Mouse (Mus musculus) liver, adult 2 months (tissue): ENCODE results near the gene Vgf. TPM values are rescaled to one million over a fixed set of nuclear protein-coding genes. Genes with fewer than 3 reads are reported as not detected.

Source experiments
- DNase-seq: peaks from one replicate; pipeline ENCODE4 v3.0.0-alpha.2; 2011; ENCODE audit warnings: low read depth, low spot score; ENCODE audit errors: extremely low read depth
- H3K27ac ChIP-seq: fragments of 200-500 bp; replicated peaks from 2 replicates; pipeline ENCODE4 v1.5.1; 2012; ENCODE audit warnings: low read depth, mild to moderate bottlenecking, control low read depth, inconsistent platforms, low read length; ENCODE audit not compliant: insufficient read depth
- H3K27me3 ChIP-seq: fragments of 200-500 bp; 2 replicates; pipeline ENCODE4 v1.6.1; 2012; ENCODE audit warnings: mild to moderate bottlenecking, moderate library complexity, low read length, inconsistent platforms; ENCODE audit not compliant: control insufficient read depth, insufficient read depth
- H3K36me3 ChIP-seq: fragments of 200-500 bp; 2 replicates; pipeline ENCODE4 v1.6.1; 2012; ENCODE audit warnings: low read length, inconsistent platforms; ENCODE audit not compliant: control insufficient read depth, insufficient read depth
- H3K4me1 ChIP-seq: fragments of 200-500 bp; 2 replicates; pipeline ENCODE4 v1.6.1; 2011; ENCODE audit warnings: low read length; ENCODE audit not compliant: control insufficient read depth, insufficient read depth
- H3K4me3 ChIP-seq: fragments of 200-500 bp; 2 replicates; pipeline ENCODE4 v1.5.1; 2011; ENCODE audit warnings: low read depth, mild to moderate bottlenecking, control low read depth, low read length, moderate library complexity; ENCODE audit not compliant: insufficient read depth
- H3K79me2 ChIP-seq: fragments of 200-500 bp; 2 replicates; pipeline ENCODE4 v1.6.1; 2012; ENCODE audit warnings: inconsistent platforms, mild to moderate bottlenecking, low read length, moderate library complexity; ENCODE audit not compliant: control insufficient read depth, insufficient read depth
- H3K9ac ChIP-seq: fragments of 200-500 bp; 2 replicates; pipeline ENCODE4 v1.6.1; 2012; ENCODE audit warnings: low read depth, mild to moderate bottlenecking, control low read depth, inconsistent platforms, low read length
- CTCF ChIP-seq: fragments of 200-500 bp; IDR thresholded peaks from 2 replicates; pipeline ENCODE4 v1.5.1; 2011; ENCODE audit warnings: low read depth, low read length, control low read depth
- POLR2A ChIP-seq: fragments of 200-500 bp; IDR thresholded peaks from 2 replicates; pipeline ENCODE4 v1.6.1; 2011; ENCODE audit warnings: low read length, control low read depth; ENCODE audit not compliant: insufficient read depth; ENCODE audit errors: extremely low read depth
- WGBS: fragments of 180-500 bp; shearing (Covaris S2); methylation state at CpG from one replicate; pipeline ENCODE4 v1.1.7; 2018; 5-methylcytosine and 5-hydroxymethylcytosine counted together
- polyA plus RNA-seq: library from polyadenylated mRNA; depleted of rRNA; stranded (reverse); fragments of >200 nt; gene quantifications from 2 replicates; pipeline ENCODE4 v1.2.3, GENCODE M21; 2012
- total RNA-seq: library from RNA; depleted of rRNA; stranded (reverse); fragments of >200 nt; gene quantifications from 2 replicates; pipeline ENCODE4 v1.2.3, GENCODE M21; 2014

Vgf gene
- total and polyA plus RNA-seq, 2 experiments: not detected

DNA sequence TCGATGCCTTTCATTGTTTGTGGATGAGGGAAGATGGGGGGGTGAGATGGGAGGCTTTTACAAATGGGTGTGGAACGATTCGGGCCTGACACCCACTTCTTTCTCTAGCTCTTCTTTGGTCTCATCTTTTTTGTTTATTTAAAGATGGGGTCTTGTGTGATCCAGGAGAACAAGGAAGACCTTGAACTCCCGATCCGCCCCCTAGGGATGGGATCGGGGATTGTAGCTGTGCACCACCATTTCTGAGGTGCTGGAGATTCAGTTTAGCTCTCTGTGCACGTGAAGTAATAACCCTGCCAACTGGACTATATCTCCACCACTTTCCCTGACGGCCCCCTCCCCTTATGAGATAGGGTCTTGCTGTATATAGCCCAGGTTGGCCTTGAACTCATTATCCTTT is 39.7 kb downstream of the Vgf start:
- Histone ChIP-seq H3K27ac (no peak overlapping the region), H3K9ac (no peak overlapping the region), H3K4me3 (no peak overlapping the region), H3K4me1 (no peaks in the 10 kb centered on the region), H3K36me3 (no peaks in the 10 kb centered on the region), H3K27me3 (no peaks in the 10 kb centered on the region), H3K79me2 (no peaks in the 10 kb centered on the region)
- no peak for TF ChIP-seq POLR2A
- no peak for TF ChIP-seq CTCF
- WGBS: 83% methylated on average over 8 of the region's 8 CpGs
- DNase-seq: no peak

DNA sequence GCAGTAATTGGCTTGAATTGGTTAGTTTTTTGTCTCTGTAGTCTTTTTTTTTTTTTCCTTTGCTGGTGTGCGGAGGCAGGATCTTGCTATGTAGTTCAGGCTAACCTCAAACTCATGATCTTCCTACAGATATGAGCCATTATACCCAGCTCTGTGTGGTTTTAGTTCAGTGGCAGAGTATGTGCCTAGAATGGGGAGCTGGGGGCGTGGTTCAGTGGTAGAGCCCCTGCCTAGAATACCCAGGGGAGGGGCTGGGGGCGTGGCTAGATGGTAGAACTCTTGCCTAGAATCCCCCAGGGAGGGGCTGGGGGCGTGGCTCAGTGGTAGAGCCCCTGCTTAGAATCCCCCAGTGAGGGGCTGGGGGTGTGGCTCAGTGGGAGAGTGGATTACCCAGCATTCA is 42.5 kb downstream of the Vgf start:
- Histone ChIP-seq H3K79me2 (no peaks in the 10 kb centered on the region), H3K27me3 (no peaks in the 10 kb centered on the region), H3K9ac (no peak overlapping the region), H3K4me1 (peaks cover 8% of the 10 kb centered on the region), H3K4me3 (no peak overlapping the region), H3K27ac (no peak overlapping the region), H3K36me3 (no peaks in the 10 kb centered on the region)
- 95% methylated on average over 4 of the region's 4 CpGs for WGBS
- TF ChIP-seq CTCF: no peak
- TF ChIP-seq POLR2A: no peak
- DNase-seq: no peak

DNA sequence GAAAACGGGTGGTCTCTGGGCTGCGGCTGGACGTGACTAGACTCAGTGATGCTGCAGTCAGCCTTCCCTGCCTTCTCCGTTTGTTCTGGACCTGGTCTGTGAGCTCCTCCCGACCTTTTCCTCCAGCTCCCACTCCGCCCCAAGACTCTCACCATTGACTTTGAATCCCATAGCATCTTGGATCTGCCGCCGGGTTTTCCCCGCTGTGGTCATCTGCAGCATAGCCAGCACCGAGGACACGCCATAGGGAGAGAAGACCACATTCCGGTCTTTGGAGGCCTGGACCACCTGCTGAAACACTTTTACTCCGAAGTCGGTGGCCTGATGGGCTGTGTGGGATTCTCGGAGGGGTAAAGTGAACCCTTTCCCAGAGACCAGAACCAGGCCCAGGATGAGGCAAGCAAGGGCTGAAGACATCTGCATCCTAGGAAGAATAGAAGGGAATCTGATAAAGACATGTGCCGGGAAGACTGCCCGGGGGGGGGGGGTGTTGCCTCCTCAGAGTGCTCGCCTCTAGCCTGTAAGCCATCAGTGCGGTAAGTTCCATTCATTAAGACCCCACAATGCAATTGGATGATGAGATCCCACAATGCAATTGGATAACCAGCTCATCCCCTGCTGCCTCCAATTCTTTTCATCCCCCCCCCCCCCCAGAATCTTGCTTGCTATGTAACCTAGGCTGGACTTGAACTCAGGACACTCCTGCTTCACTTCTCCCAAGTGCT is 44.9 kb downstream of the Vgf start:
- TF ChIP-seq POLR2A (no peak), CTCF (no peak)
- no peak overlapping the region for H3K4me3 ChIP-seq
- DNase-seq: no peak
- H3K27ac ChIP-seq: no peak overlapping the region
- no peaks in the 10 kb centered on the region for H3K36me3 ChIP-seq
- H3K27me3 ChIP-seq: no peaks in the 10 kb centered on the region
- no peak overlapping the region for H3K9ac ChIP-seq
- 92% methylated on average over 19 of the region's 19 CpGs for WGBS
- no peaks in the 10 kb centered on the region for H3K79me2 ChIP-seq
- peaks cover 15% of the 10 kb centered on the region for H3K4me1 ChIP-seq

GRCm38 (mm10) chr5:137072079-137072960 is 46.1 kb downstream of the Vgf start, which contains the start of gene Serpine1:
Serpine1 (minus strand) TSS chr5:137072268.
- H3K27me3 ChIP-seq: no peaks in the 10 kb centered on the region
- no peaks in the 10 kb centered on the region for H3K79me2 ChIP-seq
- WGBS: 3% methylated on average over 23 of the region's 23 CpGs
- peak within 1 kb of the TSS; percentile 8 for H3K4me3 ChIP-seq
- DNase-seq: peak; percentile 95
- TF ChIP-seq CTCF (no peak), POLR2A (peak; percentile 87)
- H3K27ac ChIP-seq: peak within 1 kb of the TSS; percentile 62
- H3K4me1 ChIP-seq: peaks cover 21% of the 10 kb centered on the region
- H3K36me3 ChIP-seq: no peaks in the 10 kb centered on the region
- H3K9ac ChIP-seq: peak within 1 kb of the TSS; percentile 46; the same call in 1 of the 2 replicates

GRCm38 (mm10) chr5:137073141-137073540 is 46.9 kb downstream of the Vgf start:
- peak overlapping the region; percentile 55 for H3K27ac ChIP-seq
- TF ChIP-seq POLR2A: no peak
- no peak for TF ChIP-seq CTCF
- no peak overlapping the region for H3K4me3 ChIP-seq
- DNase-seq: no peak
- 74% methylated on average over 8 of the region's 8 CpGs for WGBS
- H3K36me3 ChIP-seq: no peaks in the 10 kb centered on the region
- H3K9ac ChIP-seq: no peak overlapping the region
- no peaks in the 10 kb centered on the region for H3K79me2 ChIP-seq
- H3K27me3 ChIP-seq: no peaks in the 10 kb centered on the region
- peaks cover 25% of the 10 kb centered on the region for H3K4me1 ChIP-seq
